Mouse (Mus musculus) G1E (cell line): ENCODE measurements at regions not wholly inside any gene's neighbourhood (a gene's known extent, or its start where the extent isn't known, plus 50 kb on each side); places are given as distances from the start of the nearest gene placed in this dataset.

Experiments used
- ATAC-seq: 2 replicates; pipeline ENCODE4 v1.8.0; 2016; ENCODE audit warnings: mild to moderate bottlenecking; ENCODE audit not compliant: insufficient number of reproducible peaks, poor library complexity, low FRiP score, severe bottlenecking; ENCODE audit errors: extremely low read depth
- DNase-seq: peaks from one replicate; pipeline ENCODE4 v3.0.0; 2012; ENCODE audit warnings: low spot score
- H3K27me3 ChIP-seq: 2 replicates; pipeline ENCODE4 v1.6.1; 2012; ENCODE audit warnings: mild to moderate bottlenecking, low read length, inconsistent platforms; ENCODE audit not compliant: insufficient read depth
- H3K36me3 ChIP-seq: replicated peaks from 2 replicates; pipeline ENCODE3; 2012; ENCODE audit warnings: mild to moderate bottlenecking, inconsistent platforms
- H3K4me1 ChIP-seq: 2 replicates; pipeline ENCODE4 v1.6.1; 2012; ENCODE audit warnings: low read depth, low read length, inconsistent platforms, mixed read lengths; ENCODE audit not compliant: insufficient read depth
- H3K4me3 ChIP-seq: 2 replicates; pipeline ENCODE4 v1.5.1; 2012; ENCODE audit warnings: low read depth, mild to moderate bottlenecking, inconsistent platforms, low read length, moderate library complexity, mixed read lengths
- H3K9me3 ChIP-seq: replicated peaks from 2 replicates; pipeline ENCODE4 v1.6.1; 2012; ENCODE audit warnings: inconsistent platforms
- CTCF ChIP-seq: IDR thresholded peaks from 2 replicates; pipeline ENCODE4 v1.5.1; 2012; ENCODE audit warnings: low read depth, low read length, inconsistent platforms, mixed read lengths
- GATA1 ChIP-seq: IDR thresholded peaks from 2 replicates; pipeline ENCODE4 v1.6.1; 2012; ENCODE audit warnings: borderline replicate concordance, low read length, inconsistent platforms, mixed read lengths
- GATA2 ChIP-seq: IDR thresholded peaks from 2 replicates; pipeline ENCODE4 v1.6.1; 2012; ENCODE audit warnings: low read depth, low read length, inconsistent platforms, borderline replicate concordance
- POLR2AphosphoS5 ChIP-seq: IDR thresholded peaks from 2 replicates; pipeline ENCODE4 v1.6.1; 2012; ENCODE audit warnings: low read depth, low read length, inconsistent platforms; ENCODE audit not compliant: insufficient replicate concordance
- TAL1 ChIP-seq: conservative IDR thresholded peaks from 2 replicates; pipeline ENCODE4 v1.6.1; 2012; ENCODE audit warnings: low read depth, low read length, inconsistent platforms, mixed read lengths

DNA sequence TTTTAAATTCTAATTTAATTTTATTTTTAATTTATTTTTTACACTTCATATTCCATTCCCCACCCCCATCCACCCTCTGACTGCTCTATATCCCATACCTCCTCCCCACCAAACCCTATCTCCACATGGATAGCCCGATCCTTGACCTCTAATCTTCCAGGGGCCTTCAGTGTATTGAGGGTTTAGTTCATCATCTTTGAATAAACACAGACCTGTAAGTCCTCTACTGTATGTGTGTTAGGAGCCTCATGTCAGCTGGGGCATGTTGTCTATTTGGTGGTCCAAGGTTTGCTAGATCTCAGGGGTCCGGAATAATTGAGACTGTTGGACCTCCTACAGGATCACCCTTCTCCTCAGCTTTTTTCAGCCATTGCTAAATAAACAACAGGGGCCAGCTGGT is 540.2 kb upstream of the Pcdh20 start:
- Histone ChIP-seq H3K27me3 (no peaks in the 10 kb centered on the region), H3K36me3 (no peaks in the 10 kb centered on the region)

DNA sequence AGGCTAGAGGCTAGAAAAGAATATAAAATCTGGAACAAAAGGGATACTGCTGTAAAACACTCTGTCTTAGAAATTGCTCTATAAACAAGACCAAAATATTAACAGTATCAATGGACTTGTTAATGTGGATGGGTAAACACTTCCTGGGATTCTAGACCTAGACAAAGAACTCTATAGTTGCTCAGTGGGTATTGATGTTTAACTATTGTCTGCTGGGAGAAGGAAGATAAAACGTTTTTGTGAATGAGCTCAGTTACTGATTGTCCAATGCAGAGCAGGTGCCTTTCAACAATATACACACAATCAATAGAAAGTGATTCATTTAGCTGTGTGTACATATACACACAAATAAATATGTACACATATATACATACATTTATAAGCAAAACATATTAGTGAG is 538.5 kb upstream of the Pcdh20 start:
- Histone ChIP-seq H3K4me1 (no peaks in the 10 kb centered on the region), H3K36me3 (no peaks in the 10 kb centered on the region), H3K9me3 (peaks cover 8% of the 10 kb centered on the region), H3K27me3 (no peaks in the 10 kb centered on the region), H3K4me3 (no peak overlapping the region)
- TF ChIP-seq CTCF (no peak), TAL1 (no peak), GATA1 (no peak), POLR2AphosphoS5 (no peak)
- ATAC-seq = no peak
- DNase-seq = no peak

More for the DNA sequence above, 540.2 kb upstream of the Pcdh20 start:
- no peaks in the 10 kb centered on the region for H3K4me1 ChIP-seq
- TF ChIP-seq GATA1 (no peak), TAL1 (no peak), GATA2 (no peak), POLR2AphosphoS5 (no peak), CTCF (no peak)
- no peak overlapping the region for H3K4me3 ChIP-seq
- no peak for ATAC-seq
- no peak for DNase-seq
- H3K9me3 ChIP-seq = peaks cover 8% of the 10 kb centered on the region

DNA sequence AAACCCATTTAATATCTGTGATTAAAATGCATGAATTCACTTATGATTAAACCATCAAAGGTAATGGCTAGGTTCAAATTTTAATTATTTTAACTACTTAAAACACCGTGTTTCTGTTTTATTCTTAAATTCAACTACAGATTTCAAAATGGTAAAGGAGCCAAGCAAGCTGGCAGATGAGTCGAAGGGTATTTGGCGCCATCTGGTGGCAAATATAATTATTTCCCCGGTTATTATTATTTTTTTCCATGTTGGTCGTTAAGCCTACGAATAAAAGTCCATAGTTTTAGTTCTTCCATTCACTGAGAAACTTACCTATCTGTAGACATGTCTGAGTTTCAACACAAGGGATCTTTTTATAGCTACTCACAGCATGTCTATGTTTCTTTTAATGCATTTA is 510.7 kb upstream of the Pcdh20 start:
- DNase-seq = no peak
- Histone ChIP-seq H3K36me3 (no peaks in the 10 kb centered on the region), H3K4me1 (no peaks in the 10 kb centered on the region), H3K4me3 (no peak overlapping the region), H3K27me3 (no peaks in the 10 kb centered on the region), H3K9me3 (no peaks in the 10 kb centered on the region)
- 0 out of 2 replicates have a peak, but pooled peaks have one; percentile 18 for ATAC-seq
- TF ChIP-seq CTCF (no peak), GATA1 (no peak), TAL1 (no peak), GATA2 (no peak), POLR2AphosphoS5 (no peak)

DNA sequence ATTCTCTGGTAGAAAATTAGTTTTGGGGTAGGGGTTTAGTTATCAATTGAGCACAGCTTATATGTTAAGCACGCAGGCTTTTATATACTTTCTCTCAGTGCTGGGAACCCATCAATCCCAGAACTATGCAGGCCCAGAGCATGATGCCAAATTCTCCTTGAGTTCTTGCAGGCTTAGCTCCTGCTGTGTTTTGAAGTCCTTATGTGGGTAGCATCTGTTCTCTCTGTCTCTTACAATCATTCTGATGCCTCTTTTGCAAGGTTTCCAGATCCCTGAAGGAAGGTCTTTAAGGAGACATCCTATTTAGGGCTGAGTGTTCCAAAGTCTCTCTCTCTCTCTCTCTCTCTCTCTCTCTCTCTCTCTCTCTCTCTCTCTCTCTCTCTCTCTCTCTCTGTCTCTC is 504.8 kb upstream of the Pcdh20 start:
- no peaks in the 10 kb centered on the region for H3K4me1 ChIP-seq
- no peaks in the 10 kb centered on the region for H3K27me3 ChIP-seq
- no peaks in the 10 kb centered on the region for H3K9me3 ChIP-seq
- TF ChIP-seq GATA2 (no peak), POLR2AphosphoS5 (no peak), GATA1 (no peak), TAL1 (no peak), CTCF (no peak)
- ATAC-seq (no peak), DNase-seq (no peak)
- H3K36me3 ChIP-seq = no peaks in the 10 kb centered on the region
- H3K4me3 ChIP-seq = no peak overlapping the region

DNA sequence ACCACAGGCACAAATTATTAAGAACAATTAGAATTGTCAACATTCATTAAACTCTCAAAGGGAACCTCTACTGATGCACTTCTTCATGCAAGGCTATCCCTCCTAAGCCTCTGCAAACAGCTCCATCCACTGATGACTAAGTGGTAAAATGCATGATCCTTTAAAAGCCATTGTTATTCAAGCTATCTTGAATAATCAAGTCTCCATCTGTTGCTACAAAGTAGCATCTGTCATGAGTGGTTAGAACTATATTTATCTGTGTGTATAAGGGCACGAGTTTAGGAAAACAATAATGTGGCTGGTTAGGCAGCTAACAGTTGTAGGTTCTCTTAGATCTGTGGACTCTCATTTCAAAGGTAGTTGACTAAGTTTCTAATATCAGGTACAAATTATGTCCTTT is 463.4 kb upstream of the Pcdh20 start:
- Histone ChIP-seq H3K4me1 (no peaks in the 10 kb centered on the region), H3K36me3 (no peaks in the 10 kb centered on the region), H3K27me3 (no peaks in the 10 kb centered on the region), H3K9me3 (peaks cover 2% of the 10 kb centered on the region; the same call in 1 of the 2 replicates), H3K4me3 (no peak overlapping the region)
- DNase-seq = no peak
- TF ChIP-seq CTCF (no peak), TAL1 (no peak), POLR2AphosphoS5 (no peak), GATA2 (no peak), GATA1 (no peak)
- ATAC-seq = no peak
